Mouse (Mus musculus) embryonic facial prominence, embryonic 14.5 days (tissue): ENCODE data around the gene Zcchc7. TPM values are rescaled to one million over a fixed set of nuclear protein-coding genes. Genes with fewer than 3 reads are reported as not detected.

ENCODE experiments used
- ATAC-seq: fragments of 200-750 bp; cut with Nextera tagmentation; 2 replicates; pipeline ENCODE4 v1.8.0; 2017; ENCODE audit warnings: low read depth, moderate number of reproducible peaks, moderate TSS enrichment
- DNase-seq: peaks from one replicate; pipeline ENCODE4 v3.0.0-alpha.2; 2015; ENCODE audit warnings: low spot score
- H3K27ac ChIP-seq: fragments of 300-500 bp; sonication (generic); replicated peaks from 2 replicates; pipeline ENCODE4 v1.5.1; 2014; ENCODE audit warnings: low read depth, mild to moderate bottlenecking, low read length, moderate library complexity
- H3K27me3 ChIP-seq: fragments of 300-500 bp; sonication (generic); replicated peaks from 2 replicates; pipeline ENCODE4 v1.6.1; 2014; ENCODE audit warnings: low read length; ENCODE audit not compliant: control insufficient read depth, insufficient read depth
- H3K36me3 ChIP-seq: fragments of 300-500 bp; sonication (generic); 2 replicates; pipeline ENCODE4 v1.6.1; 2014; ENCODE audit warnings: low read length, mixed read lengths; ENCODE audit not compliant: control insufficient read depth, insufficient read depth
- H3K4me1 ChIP-seq: fragments of 300-500 bp; sonication (generic); 2 replicates; pipeline ENCODE4 v1.6.1; 2014; ENCODE audit warnings: antibody characterized with exemption, low read length; ENCODE audit not compliant: control insufficient read depth, insufficient read depth
- H3K4me2 ChIP-seq: fragments of 300-500 bp; sonication (generic); 2 replicates; pipeline ENCODE4 v1.6.1; 2014; ENCODE audit warnings: low read depth, mild to moderate bottlenecking, low read length, moderate library complexity, mixed read lengths
- H3K4me3 ChIP-seq: fragments of 300-500 bp; sonication (generic); 2 replicates; pipeline ENCODE4 v1.5.1; 2014; ENCODE audit warnings: low read depth, mild to moderate bottlenecking, low read length
- H3K9ac ChIP-seq: fragments of 300-500 bp; sonication (generic); 2 replicates; pipeline ENCODE4 v1.6.1; 2014; ENCODE audit warnings: low read depth, mild to moderate bottlenecking, low read length, moderate library complexity, mixed read lengths
- H3K9me3 ChIP-seq: fragments of 300-500 bp; sonication (generic); 2 replicates; pipeline ENCODE4 v1.6.1; 2016; ENCODE audit warnings: low read length; ENCODE audit not compliant: control insufficient read depth
- WGBS: fragments of 180-500 bp; shearing (Covaris S2); extraction: QIAGEN DNeasy Blood & Tissue Kit; methylation state at CpG from one replicate; pipeline ENCODE4 v1.1.7; 2014; 5-methylcytosine and 5-hydroxymethylcytosine counted together
- polyA plus RNA-seq: library from polyadenylated mRNA; unstranded; fragments of >200 nt; fragmentation: Nextera tagmentation; extraction: Ambion mirVana; gene quantifications from 2 replicates; pipeline ENCODE4 v1.2.1, GENCODE M21; 2014

Gene Zcchc7
- polyA plus RNA-seq, 1 experiment from 2014 or later: 37.9 TPM

DNA sequence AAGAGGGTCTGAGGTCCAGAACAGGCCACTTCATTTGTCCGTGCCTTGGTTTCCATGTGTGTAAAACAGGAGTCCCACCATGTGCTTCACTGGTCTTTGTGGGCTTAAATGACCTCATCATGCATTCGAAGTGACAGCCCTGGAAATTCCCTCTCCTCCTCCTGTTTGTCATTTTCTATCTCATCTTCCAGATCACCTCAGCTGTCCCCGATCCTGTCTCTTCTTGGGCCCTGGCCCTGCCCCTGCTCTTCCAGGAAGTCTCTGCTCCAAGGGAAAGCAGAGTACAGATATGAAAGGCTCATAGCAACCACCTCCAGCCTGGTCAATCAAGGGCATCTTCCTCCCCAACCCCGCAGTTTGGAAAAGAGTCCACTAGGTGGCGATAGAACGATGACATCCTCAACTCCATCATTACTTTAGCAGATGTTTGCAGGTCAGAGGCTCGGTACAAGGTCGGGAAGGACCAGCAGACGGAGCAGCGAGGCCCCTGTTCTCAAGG, 215.0 kb downstream of the Zcchc7 start:
- Histone ChIP-seq H3K27ac (no peak overlapping the region), H3K36me3 (no peaks in the 10 kb centered on the region), H3K4me1 (no peaks in the 10 kb centered on the region), H3K9me3 (no peaks in the 10 kb centered on the region), H3K4me3 (no peak overlapping the region), H3K9ac (no peak overlapping the region), H3K27me3 (no peaks in the 10 kb centered on the region), H3K4me2 (no peak overlapping the region)
- ATAC-seq: no peak
- 22% methylated on average over 10 of the region's 10 CpGs for WGBS
- DNase-seq: peak; percentile 36

DNA sequence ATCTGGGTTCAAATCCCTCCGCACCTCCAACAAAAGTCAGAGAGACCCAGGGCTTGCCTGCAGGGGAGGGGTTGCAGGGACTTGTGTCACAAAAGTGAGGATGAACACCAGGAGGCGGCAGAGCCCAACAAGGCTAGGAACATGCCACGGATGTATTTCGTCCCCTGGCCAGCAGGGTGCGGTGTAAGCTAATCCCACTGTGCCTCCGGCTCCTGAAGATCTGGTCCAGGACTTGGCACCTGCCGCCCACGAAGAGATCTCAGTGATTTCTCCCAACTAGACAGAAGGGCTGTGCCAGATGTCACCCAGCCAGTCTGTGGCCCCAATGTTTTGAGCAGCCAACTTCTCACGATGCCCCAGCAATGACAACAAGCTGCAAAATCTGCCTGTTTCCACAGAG, 217.8 kb downstream of the Zcchc7 start:
- Histone ChIP-seq H3K4me3 (0 out of 2 replicates have a peak overlapping the region, but pooled peaks have one; percentile 11), H3K9ac (no peak overlapping the region), H3K9me3 (0 out of 2 replicates have a peak, but pooled peaks cover 3% of the 10 kb centered on the region), H3K4me2 (peak overlapping the region; percentile 38), H3K36me3 (no peaks in the 10 kb centered on the region), H3K27ac (no peak overlapping the region), H3K4me1 (no peaks in the 10 kb centered on the region), H3K27me3 (no peaks in the 10 kb centered on the region)
- DNase-seq: peak; percentile 84
- peak; percentile 81 for ATAC-seq
- WGBS: 13% methylated on average over 9 of the region's 9 CpGs

DNA sequence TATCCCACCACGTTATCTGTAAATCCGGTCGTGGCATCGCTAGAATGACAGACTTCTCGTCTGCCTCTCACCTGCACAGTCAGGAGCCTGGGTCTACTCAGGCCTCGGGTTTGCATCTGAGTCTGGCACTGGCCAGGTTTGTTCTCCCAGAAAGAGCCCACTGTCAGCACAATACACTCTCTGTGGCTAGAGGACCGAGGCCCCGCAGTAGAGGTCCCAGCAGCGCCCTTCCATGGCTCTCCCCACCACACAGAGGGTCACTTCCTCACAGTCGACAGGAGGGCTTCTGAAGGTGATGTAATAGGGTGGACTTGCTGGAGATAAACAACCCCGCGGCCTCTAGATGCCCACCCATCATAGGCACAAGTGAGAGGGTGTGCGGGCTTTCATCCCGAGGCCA, 218.2 kb downstream of the Zcchc7 start:
- no peak overlapping the region for H3K27ac ChIP-seq
- WGBS: 43% methylated on average over 14 of the region's 14 CpGs
- H3K4me2 ChIP-seq: peak overlapping the region; percentile 38
- H3K4me1 ChIP-seq: no peaks in the 10 kb centered on the region
- ATAC-seq (0 out of 2 replicates have a peak, but pooled peaks have one; percentile 26), DNase-seq (no peak)
- no peak overlapping the region for H3K9ac ChIP-seq
- 0 out of 2 replicates have a peak overlapping the region, but pooled peaks have one; percentile 11 for H3K4me3 ChIP-seq
- H3K27me3 ChIP-seq: no peaks in the 10 kb centered on the region
- 0 out of 2 replicates have a peak, but pooled peaks cover 3% of the 10 kb centered on the region for H3K9me3 ChIP-seq
- H3K36me3 ChIP-seq: no peaks in the 10 kb centered on the region

DNA sequence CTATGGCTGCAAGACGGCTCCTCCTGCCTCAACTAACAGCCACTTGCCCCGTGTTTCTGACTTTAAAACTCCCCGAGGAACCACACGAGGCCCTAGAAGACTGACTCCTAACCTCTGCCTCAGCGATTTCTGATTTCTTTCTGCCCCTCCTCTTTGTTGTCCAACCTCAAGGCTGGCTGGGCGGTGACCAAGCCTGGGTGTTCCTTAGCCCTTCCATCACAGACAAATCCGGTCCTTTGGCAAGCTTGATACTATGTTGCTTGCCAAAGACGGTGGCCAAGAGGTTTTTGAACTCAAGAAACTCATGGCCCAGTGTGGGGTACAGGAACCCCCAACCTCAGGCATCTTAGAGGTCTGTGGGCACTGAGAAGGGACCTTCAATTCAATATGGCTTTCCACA, 218.7 kb downstream of the Zcchc7 start:
- WGBS: 88% methylated on average over 7 of the region's 8 CpGs
- DNase-seq (no peak), ATAC-seq (no peak)
- no peaks in the 10 kb centered on the region for H3K4me1 ChIP-seq
- H3K9ac ChIP-seq: no peak overlapping the region
- no peaks in the 10 kb centered on the region for H3K36me3 ChIP-seq
- no peak overlapping the region for H3K4me2 ChIP-seq
- H3K27me3 ChIP-seq: no peaks in the 10 kb centered on the region
- H3K27ac ChIP-seq: no peak overlapping the region
- 0 out of 2 replicates have a peak, but pooled peaks cover 3% of the 10 kb centered on the region for H3K9me3 ChIP-seq
- H3K4me3 ChIP-seq: no peak overlapping the region

DNA sequence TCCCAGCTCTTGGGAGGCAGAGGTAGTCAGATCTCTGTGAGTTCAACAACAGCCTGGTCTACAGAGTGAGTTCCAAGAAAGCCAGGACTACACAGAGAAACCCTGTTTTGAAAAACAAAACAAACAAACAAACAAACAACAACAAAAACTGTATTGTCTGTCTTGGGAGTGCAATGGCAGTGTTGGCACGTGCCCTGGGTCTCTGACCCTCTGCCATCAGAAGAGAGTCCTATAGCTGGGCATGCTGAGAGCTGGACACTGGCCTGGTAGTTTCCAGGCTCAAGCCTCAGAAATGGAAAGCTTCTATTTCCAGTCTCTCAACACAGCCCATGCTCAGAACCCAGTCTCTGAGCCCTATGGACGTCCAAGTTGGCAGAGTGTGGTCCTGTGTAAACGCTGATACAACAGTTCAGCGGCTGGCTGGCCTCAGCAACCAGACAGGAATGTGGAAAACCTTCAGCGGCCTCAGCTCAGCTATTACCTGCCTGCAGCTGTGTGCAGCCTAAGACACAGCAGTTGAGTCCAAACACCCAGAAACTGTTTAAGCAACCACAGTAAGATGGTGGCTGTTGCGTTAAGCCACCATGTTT, 220.4 kb downstream of the Zcchc7 start:
- Histone ChIP-seq H3K27ac (no peak overlapping the region), H3K4me1 (no peaks in the 10 kb centered on the region), H3K36me3 (no peaks in the 10 kb centered on the region), H3K9me3 (0 out of 2 replicates have a peak, but pooled peaks cover 3% of the 10 kb centered on the region), H3K4me2 (no peak overlapping the region), H3K27me3 (no peaks in the 10 kb centered on the region), H3K9ac (no peak overlapping the region), H3K4me3 (no peak overlapping the region)
- DNase-seq (no peak), ATAC-seq (no peak)
- WGBS: 74% methylated on average over 6 of the region's 6 CpGs

DNA sequence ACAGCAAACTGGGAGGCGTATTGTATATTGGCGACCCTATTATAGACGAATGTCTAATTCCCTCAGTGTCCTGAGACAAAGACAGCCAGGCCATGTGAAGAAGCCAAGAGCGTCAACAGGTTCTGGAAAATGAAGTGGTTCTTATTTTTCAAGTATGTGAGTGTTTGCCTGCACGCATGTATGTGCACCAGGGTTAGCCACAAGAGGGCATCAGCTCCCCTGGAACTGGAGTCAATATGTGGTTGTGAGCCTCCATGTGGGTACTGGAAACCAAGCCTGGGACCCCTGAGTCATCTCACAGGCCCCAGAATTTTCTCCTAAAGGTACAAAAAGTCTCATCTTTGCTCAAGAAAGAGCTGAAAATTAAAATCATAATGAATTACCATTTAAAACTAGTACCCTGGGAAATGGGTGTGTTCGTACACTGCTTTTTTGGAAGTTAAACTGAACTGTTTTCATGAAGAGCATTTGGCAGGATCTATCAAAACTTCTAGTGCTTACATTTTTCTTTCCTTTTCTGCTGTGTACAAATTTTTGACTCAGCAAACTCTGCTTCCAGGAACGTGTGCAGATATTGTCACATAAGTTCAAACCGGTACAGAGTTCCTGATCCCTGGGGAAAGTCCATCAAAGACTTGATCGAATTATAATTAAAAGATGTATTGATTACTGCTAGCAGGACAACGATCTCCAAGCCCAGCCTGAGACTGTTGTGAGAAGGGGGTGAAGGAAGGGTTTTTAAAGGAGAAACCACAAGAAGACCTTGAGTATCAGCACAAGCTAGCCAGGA, 221.4 kb downstream of the Zcchc7 start:
- DNase-seq (no peak), ATAC-seq (no peak)
- Histone ChIP-seq H3K36me3 (no peaks in the 10 kb centered on the region), H3K9me3 (0 out of 2 replicates have a peak, but pooled peaks cover 3% of the 10 kb centered on the region), H3K4me3 (no peak overlapping the region), H3K4me1 (peaks cover 5% of the 10 kb centered on the region; the same call in 1 of the 2 replicates), H3K9ac (no peak overlapping the region), H3K4me2 (no peak overlapping the region), H3K27me3 (no peaks in the 10 kb centered on the region), H3K27ac (no peak overlapping the region)
- WGBS: 82% methylated on average over 10 of the region's 10 CpGs

DNA sequence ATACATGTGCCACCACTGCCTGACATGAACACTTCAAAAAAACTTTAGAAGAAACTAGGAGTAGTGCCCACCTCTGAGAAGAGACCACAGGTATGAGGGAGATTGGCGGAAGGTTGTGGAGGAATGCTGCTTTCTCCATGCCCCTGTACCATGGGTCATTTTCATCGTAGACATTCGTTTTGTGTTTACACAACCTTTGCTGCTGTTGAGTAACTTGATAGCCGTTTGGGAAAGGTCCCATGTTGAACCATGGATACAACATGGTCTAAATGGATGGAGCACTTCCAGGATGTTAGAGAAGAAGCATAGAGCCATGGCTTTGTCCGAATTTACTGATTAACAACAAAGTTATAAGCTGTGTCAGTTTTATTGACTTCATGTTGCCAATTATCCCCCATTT, 222.5 kb downstream of the Zcchc7 start:
- ATAC-seq (no peak), DNase-seq (no peak)
- Histone ChIP-seq H3K27ac (no peak overlapping the region), H3K9me3 (0 out of 2 replicates have a peak, but pooled peaks cover 3% of the 10 kb centered on the region), H3K9ac (no peak overlapping the region), H3K4me3 (no peak overlapping the region), H3K4me2 (no peak overlapping the region), H3K4me1 (peaks cover 13% of the 10 kb centered on the region), H3K27me3 (no peaks in the 10 kb centered on the region), H3K36me3 (no peaks in the 10 kb centered on the region)
- WGBS: 74% methylated on average over 5 of the region's 5 CpGs

DNA sequence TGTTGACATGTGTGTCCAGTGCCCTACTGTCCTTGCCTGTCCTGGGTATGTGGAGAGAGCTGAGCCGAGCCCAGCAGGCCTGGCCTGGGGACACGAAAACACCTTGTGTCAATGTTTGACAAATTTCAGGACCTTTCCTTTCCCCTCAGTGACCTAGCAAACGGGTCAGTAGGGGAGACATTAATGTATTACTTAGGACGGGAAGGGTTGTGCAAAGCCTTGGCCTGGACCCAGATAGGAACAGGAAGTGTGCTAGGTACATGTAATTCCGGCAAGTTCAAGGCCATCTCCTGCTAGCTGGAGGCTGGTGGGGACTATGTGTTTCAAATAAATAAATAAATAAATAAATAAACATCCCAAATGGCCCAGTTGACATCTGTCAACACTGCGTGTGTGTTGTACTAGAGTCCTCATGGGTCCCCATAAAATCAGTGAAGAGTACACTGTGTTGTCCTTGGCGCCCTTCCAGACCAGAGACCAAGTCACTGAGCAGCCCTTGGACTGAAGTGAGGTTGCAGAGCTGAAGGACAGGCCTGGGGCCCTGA, 224.2 kb downstream of the Zcchc7 start:
- Histone ChIP-seq H3K36me3 (peaks cover 12% of the 10 kb centered on the region; the same call in 1 of the 2 replicates), H3K9me3 (0 out of 2 replicates have a peak, but pooled peaks cover 3% of the 10 kb centered on the region), H3K9ac (no peak overlapping the region), H3K4me3 (no peak overlapping the region), H3K27me3 (no peaks in the 10 kb centered on the region), H3K27ac (no peak overlapping the region), H3K4me2 (no peak overlapping the region), H3K4me1 (peaks cover 13% of the 10 kb centered on the region)
- DNase-seq (no peak), ATAC-seq (no peak)
- WGBS: 68% methylated on average over 7 of the region's 7 CpGs
